Mouse (Mus musculus): ENCODE data around the gene Ece1.

Gene Ece1

DNA sequence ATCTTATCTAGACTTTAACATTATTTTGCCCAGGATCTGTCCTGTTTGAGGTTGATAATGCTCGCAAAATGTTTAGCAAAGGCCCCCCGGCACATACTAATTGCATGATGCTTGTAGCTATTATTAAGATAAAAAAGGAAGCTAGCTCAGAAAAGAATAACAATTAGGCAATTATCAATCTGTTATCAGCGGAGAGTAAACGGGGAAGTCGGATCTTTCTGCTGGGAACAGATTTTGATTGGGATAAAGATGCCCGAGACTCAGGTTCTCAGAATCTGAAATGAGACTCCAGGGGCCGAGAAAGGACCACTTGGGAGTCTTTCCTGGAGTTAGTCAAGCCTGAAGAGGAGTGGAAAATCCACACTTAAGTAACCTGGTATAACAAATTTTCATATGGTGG, 129.2 kb downstream of the Ece1 start:
- no peak for DNase-seq

DNA sequence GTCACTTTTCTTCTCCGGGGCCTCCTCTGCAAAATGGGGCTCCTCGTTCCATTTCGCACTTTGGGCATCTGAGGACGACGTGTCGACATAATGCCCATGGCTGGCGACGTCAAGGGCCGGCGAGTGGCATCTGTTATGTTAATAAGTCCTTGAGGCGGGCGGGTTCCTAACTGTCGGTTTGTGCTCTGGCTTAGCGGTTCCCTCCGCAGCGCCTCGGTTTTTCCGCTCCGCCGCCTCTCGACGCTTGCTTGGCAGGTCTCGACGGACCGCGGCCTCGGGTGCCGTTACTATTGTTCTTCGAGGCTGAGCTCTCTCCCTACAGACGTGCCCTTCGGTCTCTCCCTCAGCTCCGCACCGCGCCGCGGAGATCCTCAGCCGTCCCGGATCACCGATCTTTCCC, 130.9 kb downstream of the Ece1 start, which contains the start of gene Eif4g3:
TSS of gene Eif4g3 (plus strand) at position 133 of the 400 bp plus-strand sequence.
- DNase-seq = no peak

DNA sequence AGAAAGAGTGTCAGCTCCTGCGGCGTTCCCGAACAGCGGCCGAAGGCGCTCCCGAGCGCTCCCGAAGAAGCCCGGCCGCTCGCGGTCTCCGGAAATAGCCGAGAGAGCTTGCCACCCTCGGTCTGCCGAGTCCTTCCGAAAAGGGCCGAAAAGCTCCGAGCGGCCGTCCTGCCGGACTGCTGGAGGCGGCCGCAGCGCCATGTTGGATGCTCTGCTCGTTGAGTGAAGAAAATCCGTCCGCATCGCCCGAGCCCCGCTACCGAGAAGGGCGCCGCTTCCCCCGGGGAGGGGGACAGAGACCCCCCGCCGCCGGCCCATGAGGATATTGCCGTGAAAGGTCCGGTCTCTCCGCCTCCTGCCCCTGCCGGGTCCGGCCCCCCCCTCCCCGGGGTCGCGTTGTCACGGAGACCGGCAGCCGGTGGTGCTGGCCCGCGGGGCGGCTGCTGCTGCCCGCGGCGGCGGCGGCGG, 131.3 kb downstream of the Ece1 start:
- DNase-seq = peak; percentile 96 to 99

- DNase-seq = peak; percentile 30 to 58
Observed at GRCm38 (mm10) chr4:137993821-137994561, 132.0 kb downstream of the Ece1 start.

DNA sequence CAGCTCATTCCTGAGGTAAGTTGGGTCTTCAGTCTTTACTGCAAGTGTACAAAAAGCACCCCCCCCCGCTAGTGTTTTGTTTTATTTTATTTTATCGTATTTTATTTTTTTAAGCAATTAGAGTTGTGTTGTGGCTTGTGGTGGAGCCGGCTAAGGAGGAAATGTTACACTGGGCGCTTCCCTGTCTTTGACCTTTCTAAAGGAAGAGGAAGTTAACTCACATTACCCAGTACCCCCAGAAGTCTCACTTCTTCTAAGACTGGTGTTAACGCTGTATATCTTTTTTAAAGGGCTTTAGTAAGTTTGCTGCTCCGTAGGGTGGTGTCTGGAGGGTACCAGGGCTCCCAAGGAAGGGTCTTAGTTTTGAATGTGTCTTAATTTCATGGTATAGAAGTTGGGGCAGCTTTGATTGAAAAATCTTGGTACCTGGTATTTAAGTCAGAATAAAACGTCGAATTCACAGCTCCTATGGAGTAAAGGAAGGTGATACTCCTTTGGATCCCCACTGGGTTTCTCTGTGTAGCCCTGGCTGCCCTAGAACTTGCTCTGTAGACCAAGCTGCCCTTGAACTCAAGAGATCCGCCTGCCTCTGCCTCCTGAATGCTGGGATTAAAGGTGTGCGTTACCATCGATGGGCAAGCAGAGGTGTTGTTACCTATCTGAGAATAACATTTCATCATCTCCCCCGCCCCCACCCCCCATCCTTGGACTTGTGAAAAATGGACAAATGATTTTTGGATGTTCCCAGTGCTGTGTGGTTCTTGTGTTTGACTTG, 132.7 kb downstream of the Ece1 start:
- no peak for DNase-seq

- DNase-seq = no peak
Observed at GRCm38 (mm10) chr4:137995399-137995798, 133.4 kb downstream of the Ece1 start.

DNA sequence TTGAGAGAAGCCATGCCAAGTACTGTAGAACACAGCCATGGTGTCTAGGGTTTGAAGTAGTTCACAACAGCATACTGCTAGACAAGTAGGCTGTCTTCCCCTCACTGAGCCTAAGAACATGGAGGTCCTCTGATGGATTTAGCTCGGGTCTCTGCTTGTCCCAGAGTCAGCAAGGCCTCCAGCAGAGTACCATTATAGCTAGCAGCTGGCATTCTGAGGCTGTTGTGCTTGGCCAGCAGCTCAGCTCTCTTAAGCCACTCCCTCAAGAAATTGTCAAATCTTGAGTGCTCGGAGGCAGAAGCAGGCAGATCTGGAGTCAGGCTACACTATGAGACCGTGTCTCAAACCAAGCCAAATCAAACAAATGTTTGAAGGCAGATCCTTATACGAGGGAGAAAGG, 136.2 kb downstream of the Ece1 start:
- no peak for DNase-seq

- no peak for DNase-seq
Observed at GRCm38 (mm10) chr4:138000682-138001081, 138.6 kb downstream of the Ece1 start.

- DNase-seq = no peak
Observed at GRCm38 (mm10) chr4:138003909-138004610, 142.0 kb downstream of the Ece1 start.

- DNase-seq = no peak
Observed at GRCm38 (mm10) chr4:138005781-138006180, 143.7 kb downstream of the Ece1 start.

GRCm38 (mm10) chr4:138006951-138007613, 145.0 kb downstream of the Ece1 start:
- DNase-seq = no peak

- DNase-seq = no peak
Observed at GRCm38 (mm10) chr4:138008646-138009045, 146.6 kb downstream of the Ece1 start.

- no peak for DNase-seq
Observed at GRCm38 (mm10) chr4:138009786-138010502, 147.9 kb downstream of the Ece1 start.

- no peak for DNase-seq
Observed at GRCm38 (mm10) chr4:138013723-138014479, 151.9 kb downstream of the Ece1 start.

Data from spleen, adult 18-20 months (tissue).